Mouse (Mus musculus) intestine, postnatal 0 days (tissue): Measurements from ENCODE around the gene Ints3. TPM values are rescaled to one million over a fixed set of nuclear protein-coding genes. Genes with fewer than 3 reads are reported as not detected.

Experiments
- ATAC-seq: fragments of 200-750 bp; cut with Nextera tagmentation; 2 replicates; pipeline ENCODE4 v1.8.0; 2017; ENCODE audit warnings: mild to moderate bottlenecking, moderate TSS enrichment, moderate library complexity
- H3K27ac ChIP-seq: fragments of 300-500 bp; sonication (generic); 2 replicates; pipeline ENCODE4 v1.5.1; 2014; ENCODE audit warnings: mild to moderate bottlenecking, low read depth, low read length, moderate library complexity
- H3K27me3 ChIP-seq: fragments of 300-500 bp; sonication (generic); replicated peaks from 2 replicates; pipeline ENCODE4 v1.6.1; 2014; ENCODE audit warnings: low read length, mixed read lengths; ENCODE audit not compliant: control insufficient read depth, insufficient read depth
- H3K36me3 ChIP-seq: fragments of 300-500 bp; sonication (generic); 2 replicates; pipeline ENCODE4 v1.6.1; 2014; ENCODE audit warnings: mild to moderate bottlenecking, moderate library complexity; ENCODE audit not compliant: control insufficient read depth, insufficient read depth
- H3K4me1 ChIP-seq: fragments of 300-500 bp; sonication (generic); replicated peaks from 2 replicates; pipeline ENCODE4 v1.6.1; 2014; ENCODE audit warnings: antibody characterized with exemption, low read length, mixed read lengths; ENCODE audit not compliant: control insufficient read depth, insufficient read depth
- H3K4me2 ChIP-seq: fragments of 300-500 bp; sonication (generic); replicated peaks from 2 replicates; pipeline ENCODE4 v1.6.1; 2014; ENCODE audit warnings: low read depth, mild to moderate bottlenecking, moderate library complexity
- H3K4me3 ChIP-seq: fragments of 300-500 bp; sonication (generic); 2 replicates; pipeline ENCODE4 v1.5.1; 2014; ENCODE audit warnings: low read depth, low read length
- H3K9ac ChIP-seq: fragments of 300-500 bp; sonication (generic); 2 replicates; pipeline ENCODE4 v1.6.1; 2014; ENCODE audit warnings: mild to moderate bottlenecking, low read depth, low read length
- H3K9me3 ChIP-seq: fragments of 300-500 bp; sonication (generic); 2 replicates; pipeline ENCODE4 v1.6.1; 2016; ENCODE audit warnings: mixed run types; ENCODE audit not compliant: control insufficient read depth
- CTCF ChIP-seq: sonication (generic); IDR thresholded peaks from 2 replicates; pipeline ENCODE4 v1.5.1; 2016; ENCODE audit warnings: low read depth, mild to moderate bottlenecking, control low read depth, antibody characterized with exemption, moderate library complexity
- whole genome bisulfite sequencing: fragments of 180-500 bp; shearing (Covaris S2); extraction: QIAGEN DNeasy Blood & Tissue Kit; methylation state at CpG from one replicate; pipeline ENCODE4 v1.1.7; 2014; 5-methylcytosine and 5-hydroxymethylcytosine counted together
- polyA plus RNA-seq: library from polyadenylated mRNA; unstranded; fragments of >200 nt; fragmentation: Nextera tagmentation; extraction: Ambion mirVana; gene quantifications from 2 replicates; pipeline ENCODE4 v1.2.1, GENCODE M21; 2015

The Ints3 gene
- polyA plus RNA-seq, 1 experiment from 2014 or later, result 8.8 TPM

- Histone ChIP-seq H3K4me1 (no peaks in the 10 kb centered on the region), H3K9me3 (no peaks in the 10 kb centered on the region), H3K27ac (no peak overlapping the region), H3K9ac (no peak overlapping the region), H3K4me3 (no peak overlapping the region), H3K27me3 (peaks cover 21% of the 10 kb centered on the region), H3K36me3 (no peaks in the 10 kb centered on the region), H3K4me2 (no peak overlapping the region)
- ATAC-seq, result no peak
- TF ChIP-seq CTCF, result no peak
- WGBS, result 69% methylated on average over 5 of the region's 5 CpGs
Measured at GRCm38 (mm10) chr3:90460315-90460714, 26.9 kb upstream of the Ints3 start.

GRCm38 (mm10) chr3:90459727-90460126 is 26.3 kb upstream of the Ints3 start:
- Histone ChIP-seq H3K4me3 (no peak overlapping the region), H3K4me1 (no peaks in the 10 kb centered on the region), H3K9me3 (no peaks in the 10 kb centered on the region), H3K27ac (no peak overlapping the region), H3K9ac (no peak overlapping the region), H3K36me3 (no peaks in the 10 kb centered on the region), H3K27me3 (peaks cover 15% of the 10 kb centered on the region), H3K4me2 (no peak overlapping the region)
- ATAC-seq, result no peak
- 85% methylated on average over 9 of the region's 9 CpGs for WGBS
- TF ChIP-seq CTCF, result no peak

- Histone ChIP-seq H3K36me3 (no peaks in the 10 kb centered on the region), H3K4me2 (no peak overlapping the region), H3K27ac (no peak overlapping the region), H3K4me3 (no peak overlapping the region), H3K4me1 (no peaks in the 10 kb centered on the region), H3K9ac (no peak overlapping the region), H3K27me3 (no peaks in the 10 kb centered on the region), H3K9me3 (no peaks in the 10 kb centered on the region)
- WGBS, result 88% methylated on average over 14 of the region's 14 CpGs
- ATAC-seq, result no peak
- no peak for TF ChIP-seq CTCF
Measured at GRCm38 (mm10) chr3:90454931-90455330, 21.5 kb upstream of the Ints3 start.

- H3K36me3 ChIP-seq, result no peaks in the 10 kb centered on the region
- H3K27me3 ChIP-seq, result no peaks in the 10 kb centered on the region
- 0 out of 2 replicates have a peak, but pooled peaks cover under 1% of the 10 kb centered on the region for H3K4me1 ChIP-seq
- ATAC-seq, result no peak
- no peak for TF ChIP-seq CTCF
- no peaks in the 10 kb centered on the region for H3K9me3 ChIP-seq
- no peak overlapping the region for H3K27ac ChIP-seq
- 40% methylated on average over 10 of the region's 10 CpGs for WGBS
- H3K9ac ChIP-seq, result no peak overlapping the region
- H3K4me2 ChIP-seq, result 0 out of 2 replicates have a peak overlapping the region, but pooled peaks have one; percentile 30
- H3K4me3 ChIP-seq, result no peak overlapping the region
Measured at GRCm38 (mm10) chr3:90451396-90452095, 18.1 kb upstream of the Ints3 start.

GRCm38 (mm10) chr3:90450874-90451273 is 17.5 kb upstream of the Ints3 start:
- H3K9ac ChIP-seq, result no peak overlapping the region
- no peaks in the 10 kb centered on the region for H3K9me3 ChIP-seq
- ATAC-seq, result no peak
- no peak overlapping the region for H3K27ac ChIP-seq
- WGBS, result 30% methylated on average over 12 of the region's 12 CpGs
- no peaks in the 10 kb centered on the region for H3K27me3 ChIP-seq
- no peak overlapping the region for H3K4me3 ChIP-seq
- no peak for TF ChIP-seq CTCF
- H3K4me1 ChIP-seq, result 0 out of 2 replicates have a peak, but pooled peaks cover 4% of the 10 kb centered on the region
- 0 out of 2 replicates have a peak overlapping the region, but pooled peaks have one; percentile 30 for H3K4me2 ChIP-seq
- no peaks in the 10 kb centered on the region for H3K36me3 ChIP-seq

- Histone ChIP-seq H3K9ac (no peak overlapping the region), H3K4me1 (0 out of 2 replicates have a peak, but pooled peaks cover 4% of the 10 kb centered on the region), H3K36me3 (no peaks in the 10 kb centered on the region), H3K27ac (no peak overlapping the region), H3K9me3 (no peaks in the 10 kb centered on the region), H3K4me3 (no peak overlapping the region), H3K4me2 (no peak overlapping the region), H3K27me3 (no peaks in the 10 kb centered on the region)
- ATAC-seq, result no peak
- no peak for TF ChIP-seq CTCF
- WGBS, result 72% methylated on average over 6 of the region's 6 CpGs
Measured at GRCm38 (mm10) chr3:90448626-90449025, 15.2 kb upstream of the Ints3 start.
